Mouse (Mus musculus) MEL (cell line): ENCODE measurements around the gene Manf. TPM values are rescaled to one million over a fixed set of nuclear protein-coding genes. Genes with fewer than 3 reads are reported as not detected.
A peak's percentile ranks its signal among the peaks of the same experiment; 100 is the strongest.

Experiments
- DNase-seq: peaks from one replicate; pipeline ENCODE4 v3.0.0; 2011; ENCODE audit warnings: low read depth, low spot score
- H3K27ac ChIP-seq: 2 replicates; pipeline ENCODE4 v1.5.1; 2012; ENCODE audit warnings: low read depth, mild to moderate bottlenecking, control low read depth, low read length, moderate library complexity; ENCODE audit not compliant: control insufficient read depth
- H3K27me3 ChIP-seq, 2 experiments: fragments of 150-350 bp in 1 of 2; sonication (generic) in 1 of 2; 2 replicates each; pipeline ENCODE4 v1.6.1; 2012; ENCODE audit warnings: low read length in 2 of 2, mild to moderate bottlenecking in 2 of 2, improper control_type of control experiment in 1 of 2, moderate library complexity in 1 of 2; ENCODE audit not compliant: insufficient read depth in 2 of 2, control insufficient read depth in 1 of 2
- H3K36me3 ChIP-seq, 2 experiments: 2 replicates each; pipeline ENCODE4 v1.6.1; 2012 to 2014; ENCODE audit warnings: low read length in 2 of 2, improper control_type of control experiment in 1 of 2, inconsistent platforms in 1 of 2, mild to moderate bottlenecking in 1 of 2; ENCODE audit not compliant: insufficient read depth in 2 of 2, control insufficient read depth in 1 of 2
- H3K4me1 ChIP-seq, 2 experiments: fragments of 150-350 bp in 1 of 2; sonication (generic) in 1 of 2; 2 replicates each; pipeline ENCODE4 v1.6.1; 2012; ENCODE audit warnings: low read length in 2 of 2, improper control_type of control experiment in 1 of 2, mild to moderate bottlenecking in 1 of 2; ENCODE audit not compliant: insufficient read depth in 2 of 2, control insufficient read depth in 1 of 2
- H3K4me3 ChIP-seq, 2 experiments: fragments of 150-350 bp in 1 of 2; sonication (generic) in 1 of 2; 2 replicates each; pipeline ENCODE4 v1.5.1; 2012; ENCODE audit warnings: low read depth in 2 of 2, low read length in 2 of 2, mild to moderate bottlenecking in 2 of 2, moderate library complexity in 2 of 2, control low read depth in 1 of 2, improper control_type of control experiment in 1 of 2; ENCODE audit not compliant: control insufficient read depth in 1 of 2, insufficient read depth in 1 of 2
- H3K79me2 ChIP-seq: 2 replicates; pipeline ENCODE4 v1.6.1; 2012; ENCODE audit warnings: mild to moderate bottlenecking, low read length, moderate library complexity; ENCODE audit not compliant: control insufficient read depth, poor library complexity, insufficient read depth
- H3K9ac ChIP-seq: 2 replicates; pipeline ENCODE4 v1.6.1; 2012; ENCODE audit warnings: low read depth, mild to moderate bottlenecking, control low read depth, low read length, moderate library complexity; ENCODE audit not compliant: control insufficient read depth, poor library complexity, severe bottlenecking
- H3K9me3 ChIP-seq: fragments of 150-350 bp; sonication (generic); replicated peaks from 2 replicates; pipeline ENCODE4 v1.6.1; 2012; ENCODE audit warnings: mild to moderate bottlenecking, low read length, improper control_type of control experiment, moderate library complexity; ENCODE audit not compliant: insufficient read depth
- BHLHE40 ChIP-seq: IDR thresholded peaks from 2 replicates; pipeline ENCODE4 v1.6.1; 2012; ENCODE audit warnings: low read depth, mild to moderate bottlenecking, inconsistent platforms, low read length, improper control_type of control experiment, borderline replicate concordance
- CHD1 ChIP-seq: IDR thresholded peaks from 2 replicates; pipeline ENCODE4 v1.6.1; 2012; ENCODE audit warnings: low read depth, mild to moderate bottlenecking, inconsistent platforms, low read length, improper control_type of control experiment
- CHD2 ChIP-seq: IDR thresholded peaks from 2 replicates; pipeline ENCODE4 v1.6.1; 2011; ENCODE audit warnings: low read length, improper control_type of control experiment
- E2F4 ChIP-seq: IDR thresholded peaks from 2 replicates; pipeline ENCODE4 v1.6.1; 2011; ENCODE audit warnings: low read depth, low read length, improper control_type of control experiment, borderline replicate concordance
- EP300 ChIP-seq, 2 experiments: IDR thresholded peaks; 2 replicates each; pipeline ENCODE4 v1.6.1; 2011; ENCODE audit warnings: improper control_type of control experiment in 2 of 2, low read length in 2 of 2, low read depth in 1 of 2, mild to moderate bottlenecking in 1 of 2
- ETS1 ChIP-seq: IDR thresholded peaks from 2 replicates; pipeline ENCODE4 v1.6.1; 2012; ENCODE audit warnings: low read depth, mild to moderate bottlenecking, inconsistent platforms, low read length, improper control_type of control experiment, moderate library complexity
- GABPA ChIP-seq: IDR thresholded peaks from 2 replicates; pipeline ENCODE4 v1.6.1; 2012; ENCODE audit warnings: low read depth, mild to moderate bottlenecking, inconsistent platforms, low read length, improper control_type of control experiment, moderate library complexity
- HCFC1 ChIP-seq: IDR thresholded peaks from 2 replicates; pipeline ENCODE4 v1.6.1; 2012; ENCODE audit warnings: low read depth, mild to moderate bottlenecking, inconsistent platforms, low read length, improper control_type of control experiment, moderate library complexity
- JUND ChIP-seq: IDR thresholded peaks from 2 replicates; pipeline ENCODE4 v1.6.1; 2011; ENCODE audit warnings: low read depth, mild to moderate bottlenecking, improper control_type of control experiment, low read length
- KAT2A ChIP-seq: conservative IDR thresholded peaks from 2 replicates; pipeline ENCODE4 v1.6.1; 2012; ENCODE audit warnings: low read depth, low read length, improper control_type of control experiment, inconsistent platforms
- MAFK ChIP-seq: IDR thresholded peaks from 2 replicates; pipeline ENCODE4 v1.6.1; 2011; ENCODE audit warnings: low read depth, mild to moderate bottlenecking, low read length, improper control_type of control experiment, borderline replicate concordance
- MAX ChIP-seq: IDR thresholded peaks from 2 replicates; pipeline ENCODE4 v1.6.1; 2011; ENCODE audit warnings: low read length, improper control_type of control experiment
- MAZ ChIP-seq: IDR thresholded peaks from 2 replicates; pipeline ENCODE4 v1.6.1; 2012; ENCODE audit warnings: low read depth, mild to moderate bottlenecking, inconsistent platforms, low read length, improper control_type of control experiment
- MEF2A ChIP-seq: IDR thresholded peaks from 2 replicates; pipeline ENCODE4 v1.6.1; 2014; ENCODE audit warnings: low read depth, mild to moderate bottlenecking, inconsistent platforms, low read length, improper control_type of control experiment; ENCODE audit not compliant: poor library complexity, insufficient replicate concordance, severe bottlenecking; ENCODE audit errors: extremely low read depth
- MXI1 ChIP-seq: IDR thresholded peaks from 2 replicates; pipeline ENCODE4 v1.6.1; 2011; ENCODE audit warnings: mild to moderate bottlenecking, low read depth, low read length, improper control_type of control experiment
- MYC ChIP-seq: IDR thresholded peaks from 2 replicates; pipeline ENCODE4 v1.6.1; 2011; ENCODE audit warnings: low read depth, mild to moderate bottlenecking, low read length, improper control_type of control experiment, moderate library complexity
- NELFE ChIP-seq: IDR thresholded peaks from 2 replicates; pipeline ENCODE4 v1.6.1; 2011; ENCODE audit warnings: low read depth, low read length, improper control_type of control experiment
- NRF1 ChIP-seq: IDR thresholded peaks from 2 replicates; pipeline ENCODE4 v1.6.1; 2014; ENCODE audit warnings: low read depth, mild to moderate bottlenecking, inconsistent platforms, low read length, improper control_type of control experiment, moderate library complexity; ENCODE audit not compliant: poor library complexity, insufficient read depth, severe bottlenecking
- POLR2AphosphoS2 ChIP-seq: IDR thresholded peaks from 2 replicates; pipeline ENCODE4 v1.6.1; 2011; ENCODE audit warnings: low read length, improper control_type of control experiment
- POLR2AphosphoS5 ChIP-seq: IDR thresholded peaks from 2 replicates; pipeline ENCODE4 v1.6.1; 2012; ENCODE audit warnings: low read depth, borderline replicate concordance, mild to moderate bottlenecking, inconsistent platforms, low read length, moderate library complexity, mixed read lengths
- RAD21 ChIP-seq: IDR thresholded peaks from 2 replicates; pipeline ENCODE4 v1.6.1; 2011; ENCODE audit warnings: mild to moderate bottlenecking, low read depth, low read length, improper control_type of control experiment
- RCOR1 ChIP-seq: IDR thresholded peaks from 2 replicates; pipeline ENCODE4 v1.6.1; 2012; ENCODE audit warnings: low read depth, mild to moderate bottlenecking, inconsistent platforms, low read length, improper control_type of control experiment
- SIN3A ChIP-seq: IDR thresholded peaks from 2 replicates; pipeline ENCODE4 v1.6.1; 2012; ENCODE audit warnings: low read length, improper control_type of control experiment, inconsistent platforms
- SMC3 ChIP-seq: IDR thresholded peaks from 2 replicates; pipeline ENCODE4 v1.6.1; 2011; ENCODE audit warnings: low read depth, low read length, improper control_type of control experiment
- TAL1 ChIP-seq: IDR thresholded peaks from 2 replicates; pipeline ENCODE4 v1.6.1; 2012; ENCODE audit warnings: mild to moderate bottlenecking, inconsistent platforms, low read length, moderate library complexity, mixed read lengths
- TBP ChIP-seq: IDR thresholded peaks from 2 replicates; pipeline ENCODE4 v1.8.0; 2011; ENCODE audit warnings: low read depth, low read length, improper control_type of control experiment
- TCF12 ChIP-seq: IDR thresholded peaks from 2 replicates; pipeline ENCODE4 v1.6.1; 2014; ENCODE audit warnings: low read depth, mild to moderate bottlenecking, inconsistent platforms, low read length, improper control_type of control experiment, moderate library complexity
- UBTF ChIP-seq: IDR thresholded peaks from 2 replicates; pipeline ENCODE4 v1.6.1; 2012; ENCODE audit warnings: low read depth, mild to moderate bottlenecking, inconsistent platforms, low read length, improper control_type of control experiment, moderate library complexity, borderline replicate concordance; ENCODE audit not compliant: insufficient read depth
- USF1 ChIP-seq: IDR thresholded peaks from 2 replicates; pipeline ENCODE4 v1.6.1; 2014; ENCODE audit warnings: low read depth, mild to moderate bottlenecking, inconsistent platforms, low read length, improper control_type of control experiment, moderate library complexity
- USF2 ChIP-seq, 2 experiments: IDR thresholded peaks; 2 replicates each; pipeline ENCODE4 v1.6.1; 2011 to 2012; ENCODE audit warnings: improper control_type of control experiment in 2 of 2, low read length in 2 of 2, borderline replicate concordance in 1 of 2, inconsistent platforms in 1 of 2, low read depth in 1 of 2, mild to moderate bottlenecking in 1 of 2; ENCODE audit not compliant: insufficient read depth in 1 of 2
- ZC3H11A ChIP-seq: IDR thresholded peaks from 2 replicates; pipeline ENCODE4 v1.6.1; 2012; ENCODE audit warnings: low read depth, mild to moderate bottlenecking, inconsistent platforms, low read length, improper control_type of control experiment
- ZKSCAN1 ChIP-seq: IDR thresholded peaks from 2 replicates; pipeline ENCODE4 v1.6.1; 2012; ENCODE audit warnings: low read depth, mild to moderate bottlenecking, inconsistent platforms, low read length, improper control_type of control experiment, moderate library complexity
- ZMIZ1 ChIP-seq: IDR thresholded peaks from 2 replicates; pipeline ENCODE4 v1.6.1; 2012; ENCODE audit warnings: low read depth, mild to moderate bottlenecking, inconsistent platforms, low read length, improper control_type of control experiment, moderate library complexity
- ZNF384 ChIP-seq: IDR thresholded peaks from 2 replicates; pipeline ENCODE4 v1.6.1; 2012; ENCODE audit warnings: low read depth, mild to moderate bottlenecking, inconsistent platforms, low read length, improper control_type of control experiment
- polyA plus RNA-seq, 2 experiments: library from polyadenylated mRNA; stranded (reverse) in 1 of 2; unstranded in 1 of 2; fragments of >175 nt in 1 of 2; fragments of >200 nt in 1 of 2; gene quantifications; 2 replicates each; pipeline versions ENCODE4 v1.2.1 to v1.2.4; 2012; ENCODE audit warnings: low replicate concordance in 2 of 2, low read depth in 1 of 2; ENCODE audit not compliant: insufficient read length in 2 of 2, insufficient read depth in 1 of 2, missing spikeins in 1 of 2
- total RNA-seq: library from RNA; depleted of rRNA; stranded (reverse); fragments of 300-350 nt; gene quantifications from 2 replicates; pipeline ENCODE4 v1.2.3, GENCODE M21; 2012

The Manf gene
- total and polyA plus RNA-seq, 3 experiments: 289 to 316 TPM; not detected in 1

DNA sequence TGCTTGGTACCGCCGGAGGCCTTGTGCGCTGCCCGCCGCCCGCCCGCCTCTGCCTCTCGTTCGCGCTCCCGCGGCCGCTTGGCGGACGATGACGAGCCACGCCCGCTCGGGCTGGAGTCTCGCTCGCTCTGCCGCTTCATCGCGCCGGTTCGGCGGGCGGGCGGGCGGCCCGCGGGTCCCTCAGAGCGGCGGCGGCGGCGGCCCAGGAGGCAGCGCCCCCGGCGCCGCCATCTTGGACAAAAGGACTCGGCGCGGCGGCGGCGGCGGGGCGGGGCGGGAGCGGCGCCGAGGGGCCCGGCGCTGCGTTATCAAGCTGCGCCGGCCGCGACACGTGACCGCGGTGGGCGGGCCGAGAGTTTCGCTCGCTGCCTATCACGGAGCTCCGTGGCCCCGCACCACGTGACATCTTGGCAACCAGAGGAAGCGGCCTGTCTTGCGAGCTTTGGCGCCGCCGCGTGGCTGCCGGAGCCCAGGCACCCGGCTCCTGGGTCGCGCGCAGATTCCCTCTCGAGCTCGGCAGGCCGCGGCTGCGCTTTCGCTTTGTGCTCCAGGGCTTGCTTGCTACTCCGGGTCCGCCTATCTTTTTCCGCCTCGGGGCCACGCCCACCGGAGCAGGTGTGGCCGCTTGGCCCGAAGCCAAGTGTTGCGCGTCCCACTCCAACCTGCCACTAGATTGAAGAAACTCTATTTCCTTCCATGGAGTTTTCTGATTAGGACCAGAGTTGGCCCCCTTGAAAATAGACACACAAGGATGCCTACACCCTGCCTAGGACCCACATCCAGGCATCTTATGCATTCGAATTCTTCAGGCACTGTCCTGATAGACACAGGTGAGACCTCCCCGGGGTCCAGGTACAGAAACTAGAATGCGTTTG is 4.7 kb downstream of the Manf start, which contains the start of gene Rbm15b:
Rbm15b (minus strand) TSS at position 601 of the 875 bp plus-strand sequence.
- Histone ChIP-seq H3K9me3 (no peaks in the 10 kb centered on the region), H3K36me3 (peaks cover 3 to 56% of the 10 kb centered on the region in 2 experiments), H3K4me1 (peaks cover 4 to 51% of the 10 kb centered on the region in 2 experiments; a peak in 3 of 4 replicates), H3K79me2 (peaks cover 59% of the 10 kb centered on the region), H3K4me3 (peak within 1 kb of the TSS; percentile 88), H3K9ac (peak within 1 kb of the TSS; percentile 97), H3K27ac (peak within 1 kb of the TSS; percentile 60), H3K27me3 (no peaks in the 10 kb centered on the region)
- DNase-seq: peak; percentile 99
- 0 out of 2 replicates have a peak, but pooled peaks have one; percentile 14 for TF ChIP-seq MEF2A
- peak; percentile 83 to 96 for TF ChIP-seq USF2 (IDR thresholded peaks at IDR 0.05; ENCODE audit: borderline replicate concordance in 1 of 2, insufficient read depth in 1 of 2, low read depth in 1 of 2, low read length in 2 of 2)
- no peak for TF ChIP-seq RCOR1
- TF ChIP-seq ZC3H11A: peak; percentile 56
- TF ChIP-seq USF1: peak; percentile 97
- TF ChIP-seq NRF1: peak; percentile 70
- TF ChIP-seq POLR2AphosphoS2: peak; percentile 88
- TF ChIP-seq CHD2: no peak
- TF ChIP-seq JUND: no peak
- TF ChIP-seq MAFK: no peak
- no peak for TF ChIP-seq MAZ
- TF ChIP-seq UBTF: no peak
- peak; percentile 82 for TF ChIP-seq HCFC1
- TF ChIP-seq MXI1: peak; percentile 87
- TF ChIP-seq NELFE: peak; percentile 60
- TF ChIP-seq POLR2AphosphoS5: no peak
- TF ChIP-seq TBP: 0 out of 2 replicates have a peak, but pooled peaks have one; percentile 19
- no peak; the same call in 1 of the 2 replicates for TF ChIP-seq ZKSCAN1
- TF ChIP-seq SIN3A: peak; percentile 89
- 0 out of 2 replicates have a peak, but pooled peaks have one; percentile 19 for TF ChIP-seq TAL1
- 0 out of 2 replicates have a peak, but pooled peaks have one; percentile 60 for TF ChIP-seq ZMIZ1
- TF ChIP-seq TCF12: peak; percentile 43; the same call in 1 of the 2 replicates
- peak; percentile 67 for TF ChIP-seq SMC3
- peak; percentile 98 for TF ChIP-seq MAX
- no peak for TF ChIP-seq EP300 (IDR thresholded peaks at IDR 0.05; ENCODE audit: low read depth in 1 of 2, low read length in 2 of 2)
- TF ChIP-seq BHLHE40: peak; percentile 86
- TF ChIP-seq MYC: no peak; the same call in 1 of the 2 replicates
- peak; percentile 27; the same call in 1 of the 2 replicates for TF ChIP-seq ETS1
- TF ChIP-seq ZNF384: no peak
- no peak for TF ChIP-seq GABPA
- TF ChIP-seq CHD1: no peak
- TF ChIP-seq E2F4: no peak
- TF ChIP-seq RAD21: peak; percentile 63
- TF ChIP-seq KAT2A: peak; percentile 52; the same call in 1 of the 2 replicates
